Comparison of ENCODE assay signal across 26 mouse cellular contexts in genomic region chr11:116296191-116296734, GRCm38 (mm10). TPM values are rescaled to one million over a fixed set of nuclear protein-coding genes. Genes with fewer than 3 reads are reported as not detected.
DNase-seq lines count a peak whose midpoint lies in the region; ATAC-seq and TF ChIP-seq lines count a peak whose summit lies in the region.
"Had no signal": no experiment of that assay in that cellular context is flagged by ENCODE, and none has a peak within 500 bp of the region (broad histone marks: within the 10 kb centered on the region; RNA-seq: fewer than 3 reads in every experiment).

No protein-coding gene starts in this region.

- H3K27me3 ChIP-seq in forebrain, embryonic 11.5 days (ENCODE audit: control insufficient read depth, insufficient read depth, low read length), result no peaks in the 10 kb centered on the region
- no peaks in the 10 kb centered on the region for H3K27me3 ChIP-seq in forebrain, embryonic 10.5 days (ENCODE audit: poor library complexity, severe bottlenecking)
- H3K27me3 ChIP-seq in heart, embryonic 12.5 days (replicated peaks), result no peaks in the 10 kb centered on the region
- H3K27me3 ChIP-seq in hindbrain, postnatal 0 days (ENCODE audit: insufficient read depth, low read length), result no peaks in the 10 kb centered on the region
- H3K27me3 ChIP-seq: CH12.LX; embryonic facial prominence, embryonic 12.5 days; forebrain, embryonic 13.5 days; heart, embryonic 15.5 days; hindbrain, embryonic 13.5 days; Patski had no signal

- H3K4me1 ChIP-seq in forebrain, embryonic 11.5 days (replicated peaks; ENCODE audit: control insufficient read depth, insufficient read depth, low read length), result no peaks in the 10 kb centered on the region
- H3K4me1 ChIP-seq in forebrain, embryonic 10.5 days, result no peaks in the 10 kb centered on the region
- H3K4me1 ChIP-seq in heart, embryonic 12.5 days (replicated peaks), result peaks cover 4% of the 10 kb centered on the region; the same call in 1 of the 2 replicates
- H3K4me1 ChIP-seq in hindbrain, postnatal 0 days (ENCODE audit: insufficient read depth, low read length), result no peaks in the 10 kb centered on the region
- H3K4me1 ChIP-seq: embryonic facial prominence, embryonic 12.5 days; forebrain, embryonic 13.5 days; hindbrain, embryonic 13.5 days had no signal

- no peak overlapping the region for H3K27ac ChIP-seq in forebrain, embryonic 11.5 days (ENCODE audit: low read depth, low read length)
- no peak overlapping the region for H3K27ac ChIP-seq in forebrain, embryonic 10.5 days
- H3K27ac ChIP-seq in heart, embryonic 12.5 days (ENCODE audit: poor library complexity, severe bottlenecking), result no peak overlapping the region
- no peak overlapping the region for H3K27ac ChIP-seq in hindbrain, postnatal 0 days
- H3K27ac ChIP-seq: embryonic facial prominence, embryonic 12.5 days; forebrain, embryonic 13.5 days; heart, embryonic 10.5 days; heart, embryonic 15.5 days; hindbrain, embryonic 13.5 days had no signal

- WGBS in forebrain, embryonic 11.5 days, result 89% methylated on average over 8 of the region's 8 CpGs
- 86% methylated on average over 8 of the region's 8 CpGs for WGBS in forebrain, embryonic 10.5 days
- WGBS in heart, embryonic 12.5 days, result 81% methylated on average over 8 of the region's 8 CpGs
- 83% methylated on average over 8 of the region's 8 CpGs for WGBS in hindbrain, postnatal 0 days

- peak; percentile 50 for DNase-seq in forebrain, embryonic 11.5 days (ENCODE audit: low spot score)
- no peak for DNase-seq in forebrain, embryonic 10.5 days (ENCODE audit: extremely low spot score, low spot score)
- peak; percentile 43 for DNase-seq in ovary, adult 18-20 months (ENCODE audit: low spot score)
- DNase-seq in ovary, postnatal 10 days (ENCODE audit: low spot score), result no peak
- peak; percentile 81 for DNase-seq in skeletal muscle tissue, adult 2 months (ENCODE audit: low read depth, low spot score)
- no peak for DNase-seq in hindbrain, postnatal 0 days (ENCODE audit: low spot score)
- DNase-seq: cerebellum, adult 11 months; embryo, embryonic 11 days; forebrain, postnatal 0 days; heart, adult 18-20 months; heart, postnatal 14 days; kidney, adult 2 months had no signal

- H3K4me3 ChIP-seq in forebrain, embryonic 11.5 days (ENCODE audit: low read depth, low read length), result no peak overlapping the region
- H3K4me3 ChIP-seq in forebrain, embryonic 10.5 days, result no peak overlapping the region
- H3K4me3 ChIP-seq in heart, embryonic 12.5 days, result no peak overlapping the region
- H3K4me3 ChIP-seq in hindbrain, postnatal 0 days (ENCODE audit: low read length), result no peak overlapping the region
- H3K4me3 ChIP-seq: embryonic facial prominence, embryonic 12.5 days; forebrain, embryonic 13.5 days; heart, embryonic 10.5 days; heart, embryonic 15.5 days; hindbrain, embryonic 13.5 days had no signal

- no peaks in the 10 kb centered on the region for H3K9me3 ChIP-seq in forebrain, embryonic 11.5 days (ENCODE audit: control insufficient read depth, low read length)
- no peaks in the 10 kb centered on the region for H3K9me3 ChIP-seq in forebrain, embryonic 10.5 days
- H3K9me3 ChIP-seq in heart, embryonic 12.5 days (replicated peaks), result no peaks in the 10 kb centered on the region
- no peaks in the 10 kb centered on the region for H3K9me3 ChIP-seq in hindbrain, postnatal 0 days (ENCODE audit: low read length)
- H3K9me3 ChIP-seq: embryonic facial prominence, embryonic 12.5 days; forebrain, embryonic 13.5 days; heart, embryonic 10.5 days; heart, embryonic 15.5 days; hindbrain, embryonic 13.5 days had no signal

- no peak overlapping the region for H3K4me2 ChIP-seq in forebrain, embryonic 11.5 days (ENCODE audit: low read depth, low read length, severe bottlenecking)
- H3K4me2 ChIP-seq in heart, embryonic 12.5 days, result no peak overlapping the region
- H3K4me2 ChIP-seq in hindbrain, postnatal 0 days (ENCODE audit: low read depth, low read length), result no peak overlapping the region
- H3K4me2 ChIP-seq: embryonic facial prominence, embryonic 12.5 days; forebrain, embryonic 13.5 days; heart, embryonic 15.5 days; hindbrain, embryonic 13.5 days had no signal

- H3K9ac ChIP-seq in forebrain, embryonic 11.5 days (ENCODE audit: low read length), result no peak overlapping the region
- H3K9ac ChIP-seq in heart, embryonic 12.5 days, result no peak overlapping the region
- H3K9ac ChIP-seq in hindbrain, postnatal 0 days (replicated peaks; ENCODE audit: low read length), result no peak overlapping the region
- H3K9ac ChIP-seq: embryonic facial prominence, embryonic 12.5 days; forebrain, embryonic 13.5 days; forebrain, postnatal 0 days; heart, embryonic 15.5 days; hindbrain, embryonic 13.5 days had no signal

- peaks cover 2% of the 10 kb centered on the region; the same call in 1 of the 2 replicates for H3K36me3 ChIP-seq in forebrain, embryonic 11.5 days (ENCODE audit: control insufficient read depth, insufficient read depth, low read length)
- H3K36me3 ChIP-seq in forebrain, embryonic 10.5 days (replicated peaks), result peaks cover 93% of the 10 kb centered on the region
- peaks cover 90% of the 10 kb centered on the region for H3K36me3 ChIP-seq in heart, embryonic 12.5 days
- peaks cover 50% of the 10 kb centered on the region; the same call in 1 of the 2 replicates for H3K36me3 ChIP-seq in hindbrain, postnatal 0 days (ENCODE audit: insufficient read depth, low read length)

- ATAC-seq in forebrain, embryonic 11.5 days (replicated peaks; ENCODE audit: low FRiP score), result no peak
- ATAC-seq in heart, embryonic 12.5 days (ENCODE audit: insufficient number of reproducible peaks, low FRiP score), result no peak
- ATAC-seq in hindbrain, postnatal 0 days, result no peak
- ATAC-seq: activated CD4-positive, CD25-positive, alpha-beta regulatory T cell, adult 4 months; forebrain, embryonic 13.5 days; forebrain, postnatal 0 days; intestine, embryonic 16.5 days; Patski had no signal

- no peak for TF ChIP-seq CTCF in hindbrain, postnatal 0 days (IDR thresholded peaks at IDR 0.05; ENCODE audit: low read depth)

RNA-seq across cellular contexts. Expression of gene Exoc7, which starts 10.8 kb away (rescaled TPM):
- 67.8 and 71.1 TPM in 2 replicates for polyA plus RNA-seq in forebrain, embryonic 11.5 days (2014; fragmentation: Nextera tagmentation; extraction: Ambion mirVana)
- 56.5 and 60.5 TPM in 2 replicates for polyA plus RNA-seq in forebrain, embryonic 10.5 days (2016; fragmentation: Nextera tagmentation; extraction: Ambion mirVana)
- polyA plus RNA-seq in heart, embryonic 12.5 days (2016; fragmentation: Nextera tagmentation; extraction: Ambion mirVana), result 47.8 and 51.3 TPM in 2 replicates
- total RNA-seq in hindbrain, postnatal 0 days (2014; rRNA removed), result 84.6 and 95.3 TPM in 2 replicates
- polyA plus RNA-seq in hindbrain, postnatal 0 days (2015; fragmentation: Nextera tagmentation; extraction: Ambion mirVana), result 128 TPM in 2 replicates

RNA-seq across cellular contexts. Expression of gene Galr2, which starts 15.5 kb away (rescaled TPM):
- polyA plus RNA-seq in forebrain, embryonic 11.5 days (2014; fragmentation: Nextera tagmentation; extraction: Ambion mirVana), result 0.27 TPM in 1 of 2 replicates, not detected in the other
- 0.07 TPM in 2 replicates for polyA plus RNA-seq in forebrain, embryonic 10.5 days (2016; fragmentation: Nextera tagmentation; extraction: Ambion mirVana)
- 0.09 TPM in 1 of 2 replicates, not detected in the other for polyA plus RNA-seq in heart, embryonic 12.5 days (2016; fragmentation: Nextera tagmentation; extraction: Ambion mirVana)
- 0.40 TPM in 1 of 2 replicates, not detected in the other for total RNA-seq in hindbrain, postnatal 0 days (2014; rRNA removed)
- polyA plus RNA-seq in hindbrain, postnatal 0 days (2015; fragmentation: Nextera tagmentation; extraction: Ambion mirVana), result 0.34 and 0.44 TPM in 2 replicates
- total RNA-seq: adrenal gland, postnatal 36 days; common myeloid progenitor, adult 5-6 weeks; forebrain, postnatal 0 days; heart, adult 18-20 months; heart, postnatal 14 days; hematopoietic stem cell, adult 5-6 weeks had no signal
- polyA plus RNA-seq: activated CD4-positive, CD25-positive, alpha-beta regulatory T cell, adult 4 months had no signal

RNA-seq across cellular contexts. Expression of gene Srp68, which starts 22.2 kb away (rescaled TPM):
- polyA plus RNA-seq in forebrain, embryonic 11.5 days (2014; fragmentation: Nextera tagmentation; extraction: Ambion mirVana), result 81.2 and 83.6 TPM in 2 replicates
- 99.3 and 105 TPM in 2 replicates for polyA plus RNA-seq in forebrain, embryonic 10.5 days (2016; fragmentation: Nextera tagmentation; extraction: Ambion mirVana)
- 73.9 and 74.8 TPM in 2 replicates for polyA plus RNA-seq in heart, embryonic 12.5 days (2016; fragmentation: Nextera tagmentation; extraction: Ambion mirVana)
- 18.3 and 22.5 TPM in 2 replicates for total RNA-seq in hindbrain, postnatal 0 days (2014; rRNA removed)
- 50.4 and 50.8 TPM in 2 replicates for polyA plus RNA-seq in hindbrain, postnatal 0 days (2015; fragmentation: Nextera tagmentation; extraction: Ambion mirVana)

RNA-seq across cellular contexts. Expression of gene Foxj1, which starts 38.9 kb away (rescaled TPM):
- polyA plus RNA-seq in forebrain, embryonic 11.5 days (2014; fragmentation: Nextera tagmentation; extraction: Ambion mirVana), result 5.3 and 6.8 TPM in 2 replicates
- polyA plus RNA-seq in forebrain, embryonic 10.5 days (2016; fragmentation: Nextera tagmentation; extraction: Ambion mirVana), result 3.3 and 4.4 TPM in 2 replicates
- polyA plus RNA-seq in heart, embryonic 12.5 days (2016; fragmentation: Nextera tagmentation; extraction: Ambion mirVana), result 0.15 and 0.40 TPM in 2 replicates
- 37.6 and 40.0 TPM in 2 replicates for total RNA-seq in hindbrain, postnatal 0 days (2014; rRNA removed)
- 15.5 and 16.6 TPM in 2 replicates for polyA plus RNA-seq in hindbrain, postnatal 0 days (2015; fragmentation: Nextera tagmentation; extraction: Ambion mirVana)
- total RNA-seq: common myeloid progenitor, adult 5-6 weeks; gastrocnemius, adult 8-10 months; hematopoietic stem cell, adult 5-6 weeks had no signal
- polyA plus RNA-seq: activated CD4-positive, CD25-positive, alpha-beta regulatory T cell, adult 4 months had no signal

RNA-seq across cellular contexts. Expression of gene Evpl, which starts 58.4 kb away (rescaled TPM):
- 0.61 and 0.80 TPM in 2 replicates for polyA plus RNA-seq in forebrain, embryonic 11.5 days (2014; fragmentation: Nextera tagmentation; extraction: Ambion mirVana)
- 0.47 and 0.48 TPM in 2 replicates for polyA plus RNA-seq in forebrain, embryonic 10.5 days (2016; fragmentation: Nextera tagmentation; extraction: Ambion mirVana)
- 0.53 and 0.84 TPM in 2 replicates for polyA plus RNA-seq in heart, embryonic 12.5 days (2016; fragmentation: Nextera tagmentation; extraction: Ambion mirVana)
- total RNA-seq in hindbrain, postnatal 0 days (2014; rRNA removed), result 2.8 and 2.9 TPM in 2 replicates
- polyA plus RNA-seq in hindbrain, postnatal 0 days (2015; fragmentation: Nextera tagmentation; extraction: Ambion mirVana), result 1.6 TPM in 2 replicates
- polyA plus RNA-seq: activated CD4-positive, CD25-positive, alpha-beta regulatory T cell, adult 4 months had no signal

Comparison
In these comparisons a context has a peak if more than half of its experiments do, and no peak if none do; other contexts are left out.
1. DNase-seq: peak in forebrain, embryonic 11.5 days (single experiment), ovary, adult 18-20 months (single experiment) and skeletal muscle tissue, adult 2 months (single experiment); none in forebrain, embryonic 10.5 days (single experiment), ovary, postnatal 10 days (single experiment) and hindbrain, postnatal 0 days (single experiment).